Mouse (Mus musculus): ENCODE measurements around the gene Lman1l. TPM values are rescaled to one million over a fixed set of nuclear protein-coding genes. Genes with fewer than 3 reads are reported as not detected.

Gene Lman1l
- polyA plus RNA-seq, 1 experiment from 2014 or later: not detected

GRCm38 (mm10) chr9:57557215-57557614 lies 63.4 kb downstream of the Lman1l start:
- Histone ChIP-seq H3K4me2 (ENCODE audit: low read depth) (no peak overlapping the region), H3K4me3 (ENCODE audit: low read depth, low read length) (no peak overlapping the region), H3K36me3 (ENCODE audit: control insufficient read depth, insufficient read depth, low read length) (no peaks in the 10 kb centered on the region), H3K4me1 (ENCODE audit: control insufficient read depth, insufficient read depth, low read length) (peaks cover 10% of the 10 kb centered on the region; the same call in 1 of the 2 replicates), H3K27me3 (ENCODE audit: control insufficient read depth, insufficient read depth, low read length) (no peaks in the 10 kb centered on the region), H3K9ac (ENCODE audit: low read length) (no peak overlapping the region), H3K27ac (ENCODE audit: low read depth, low read length) (no peak overlapping the region), H3K9me3 (ENCODE audit: control insufficient read depth, low read length) (no peaks in the 10 kb centered on the region)
- ATAC-seq (ENCODE audit: insufficient read depth, low FRiP score, low TSS enrichment): no peak
- WGBS: 85% methylated on average over 3 of the region's 3 CpGs
- DNase-seq (ENCODE audit: low spot score): no peak

Other genes starting within 250 kb of the Lman1l start
- gene Ppcdc, start 180.7 kb downstream of the Lman1l start, polyA plus RNA-seq (2014; fragmentation: Nextera tagmentation; extraction: Ambion mirVana): 22.5 and 24.7 TPM in 2 replicates
- 13.2 and 15.0 TPM in 2 replicates for gene Scamp5, start 152.7 kb downstream of the Lman1l start, polyA plus RNA-seq (2014; fragmentation: Nextera tagmentation; extraction: Ambion mirVana)
- gene Rpp25, start 116.7 kb downstream of the Lman1l start, polyA plus RNA-seq (2014; fragmentation: Nextera tagmentation; extraction: Ambion mirVana): 8.7 and 8.8 TPM in 2 replicates
- 688 and 702 TPM in 2 replicates for gene Cox5a, start 99.5 kb downstream of the Lman1l start, polyA plus RNA-seq (2014; fragmentation: Nextera tagmentation; extraction: Ambion mirVana)
- 15.9 and 18.2 TPM in 2 replicates for gene Fam219b, start 83.2 kb downstream of the Lman1l start, polyA plus RNA-seq (2014; fragmentation: Nextera tagmentation; extraction: Ambion mirVana)
- 52.8 and 53.0 TPM in 2 replicates for gene Mpi, start 68.0 kb downstream of the Lman1l start, polyA plus RNA-seq (2014; fragmentation: Nextera tagmentation; extraction: Ambion mirVana)
- gene Scamp2, start 59.8 kb downstream of the Lman1l start, polyA plus RNA-seq (2014; fragmentation: Nextera tagmentation; extraction: Ambion mirVana): 56.7 and 59.6 TPM in 2 replicates
- 7.3 and 10.9 TPM in 2 replicates for gene Ulk3, start 31.3 kb downstream of the Lman1l start, polyA plus RNA-seq (2014; fragmentation: Nextera tagmentation; extraction: Ambion mirVana)
- 0.42 TPM in 1 of 2 replicates, not detected in the other for gene Cplx3, start 14.5 kb downstream of the Lman1l start, polyA plus RNA-seq (2014; fragmentation: Nextera tagmentation; extraction: Ambion mirVana)
- gene Csk, start 32.9 kb upstream of the Lman1l start, polyA plus RNA-seq (2014; fragmentation: Nextera tagmentation; extraction: Ambion mirVana): 29.9 and 35.2 TPM in 2 replicates
- not detected in 2 replicates for gene Cyp1a2, start 62.9 kb upstream of the Lman1l start, polyA plus RNA-seq (2014; fragmentation: Nextera tagmentation; extraction: Ambion mirVana)
- not detected in 2 replicates for gene Cyp1a1, start 67.2 kb upstream of the Lman1l start, polyA plus RNA-seq (2014; fragmentation: Nextera tagmentation; extraction: Ambion mirVana)
- gene Edc3, start 87.8 kb upstream of the Lman1l start, polyA plus RNA-seq (2014; fragmentation: Nextera tagmentation; extraction: Ambion mirVana): 30.2 and 31.1 TPM in 2 replicates
- gene Clk3, start 145.1 kb upstream of the Lman1l start, polyA plus RNA-seq (2014; fragmentation: Nextera tagmentation; extraction: Ambion mirVana): 88.4 and 97.3 TPM in 2 replicates
- 25.7 and 25.8 TPM in 2 replicates for gene Arid3b, start 216.0 kb upstream of the Lman1l start, polyA plus RNA-seq (2014; fragmentation: Nextera tagmentation; extraction: Ambion mirVana)

All from neural tube, embryonic 11.5 days (tissue).